Mouse (Mus musculus): ENCODE results near the gene Mlst8.
A peak's percentile ranks its signal among the peaks of the same experiment; 100 is the strongest.

Mlst8 gene

DNA sequence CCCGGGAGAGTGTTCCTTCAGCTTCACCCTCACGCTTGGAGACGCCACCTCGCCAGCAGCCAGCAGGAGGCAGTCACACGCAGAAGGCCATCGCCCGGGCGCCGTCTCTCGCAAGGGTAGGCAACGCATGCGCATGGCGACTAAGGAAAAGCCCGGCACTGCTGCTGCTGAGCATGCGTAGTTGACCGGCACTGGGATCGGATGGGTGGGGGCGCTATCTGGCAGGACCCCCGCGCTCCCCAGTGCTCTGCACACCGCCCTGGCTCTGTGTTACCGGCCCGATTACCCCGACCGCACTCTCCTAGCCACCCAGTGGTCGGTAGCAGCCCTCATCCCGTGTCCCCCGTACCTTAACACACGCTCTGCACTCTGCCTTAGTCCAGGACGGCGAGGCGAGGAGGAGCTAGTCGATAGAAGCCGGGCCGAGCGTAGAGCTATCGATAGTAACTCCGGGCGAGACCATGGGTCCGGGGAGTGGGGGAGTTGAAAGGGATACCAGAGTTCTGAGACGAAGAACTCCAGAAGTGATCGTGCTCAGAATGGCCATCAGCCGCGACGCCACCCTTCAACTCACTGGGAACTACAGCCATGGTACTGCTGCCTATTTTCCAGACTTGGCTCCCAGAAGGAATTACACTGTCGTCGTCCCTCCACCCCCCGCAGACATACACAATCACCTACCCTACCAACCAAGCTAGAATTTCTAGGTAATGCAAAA, at the start of gene Mlst8:
TSS of gene Mlst8 (minus strand) at position 416 of the 718 bp plus-strand sequence.
- peak; percentile 97 to 99 for DNase-seq

- no peak for DNase-seq
These were observed 49.7 kb upstream of the Mlst8 start for GRCm38 (mm10) chr17:24528560-24528918.

DNA sequence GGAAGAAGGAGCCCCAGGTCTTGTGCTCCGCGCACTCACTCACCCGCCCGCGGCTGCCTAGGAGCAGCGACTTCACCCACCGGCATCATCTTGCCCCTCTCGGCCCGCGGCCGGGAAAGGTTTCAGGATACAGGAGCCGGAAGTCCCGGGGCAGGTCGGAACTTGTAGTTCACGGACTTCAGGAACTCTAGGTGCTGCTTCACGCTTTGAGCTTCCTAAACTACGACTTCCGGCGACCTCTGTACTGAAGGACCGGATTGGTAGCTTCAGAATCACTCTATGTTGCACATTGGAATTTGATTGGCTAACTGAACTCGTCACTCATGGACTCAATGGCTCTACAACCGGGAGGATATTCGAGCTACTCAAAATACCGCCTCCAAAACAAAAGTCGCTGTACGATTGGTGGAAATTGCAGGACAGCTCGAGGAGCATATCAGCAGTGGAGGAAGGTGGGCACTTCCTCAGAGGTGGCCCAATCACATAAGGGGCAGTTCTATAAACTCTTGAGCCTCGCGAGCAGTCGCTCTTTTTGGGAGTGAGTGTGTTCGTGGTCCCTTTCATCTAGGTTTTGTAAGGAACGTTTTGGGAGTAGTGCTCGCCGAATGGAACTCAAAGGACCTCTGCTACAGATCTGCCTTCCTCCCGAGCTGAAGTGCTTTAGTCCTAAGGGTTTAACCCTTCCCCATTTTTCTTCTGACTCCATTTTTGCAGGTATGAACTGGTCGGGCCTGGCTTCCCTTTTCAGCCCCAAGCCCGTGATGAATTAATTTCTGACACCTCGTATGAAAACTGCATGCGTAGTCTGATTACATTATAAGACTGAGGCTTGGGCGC, 49.1 kb upstream of the Mlst8 start, which contains the start of gene Traf7:
TSS of gene Traf7 (minus strand) at position 216 of the 837 bp plus-strand sequence.
- peak; percentile 92 to 98 for DNase-seq

DNA sequence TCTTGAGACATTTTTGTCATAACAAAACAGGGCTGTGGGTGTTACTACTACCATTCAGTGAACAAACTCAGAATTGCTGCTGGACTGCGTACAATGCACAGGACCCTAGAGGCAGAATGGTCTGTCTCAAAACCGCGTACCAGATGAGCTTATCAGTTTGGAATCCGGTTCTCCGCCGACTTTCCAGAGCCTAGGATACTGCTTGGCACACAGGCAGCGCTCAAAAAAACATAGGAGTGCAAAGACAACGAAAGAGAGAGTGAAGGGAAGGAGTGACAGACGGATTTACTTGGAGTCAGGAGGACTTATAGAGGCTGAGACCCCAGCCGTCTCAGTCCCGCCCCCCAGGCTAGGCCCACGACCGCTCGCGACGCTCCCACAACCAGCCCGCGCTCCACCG, 48.4 kb upstream of the Mlst8 start:
- DNase-seq, result no peak

- DNase-seq, result no peak
These were observed 45.9 kb upstream of the Mlst8 start for GRCm38 (mm10) chr17:24524734-24525133.

GRCm38 (mm10) chr17:24520450-24520849, 41.6 kb upstream of the Mlst8 start:
- DNase-seq, result no peak

- no peak for DNase-seq
These were observed 35.7 kb upstream of the Mlst8 start for GRCm38 (mm10) chr17:24514270-24515257.

DNA sequence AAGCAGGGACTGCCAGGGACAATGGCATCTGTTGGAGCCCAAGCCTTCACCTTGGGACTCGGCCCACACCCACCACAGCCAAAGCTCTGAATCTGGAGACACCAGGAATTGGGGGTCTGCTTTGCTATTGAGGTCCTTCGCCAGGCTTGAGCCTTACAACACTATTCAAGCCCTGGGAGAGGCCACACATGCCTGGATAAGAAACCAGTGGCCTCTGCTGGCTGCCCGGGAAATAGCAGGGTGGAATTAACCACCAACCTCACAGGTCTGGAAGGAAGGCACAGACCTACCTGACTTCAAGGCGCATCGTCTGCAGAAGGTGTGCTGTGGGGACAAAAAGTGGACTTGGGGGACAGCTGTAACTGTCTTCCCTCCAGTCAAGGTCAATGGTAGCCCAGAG, 34.7 kb upstream of the Mlst8 start:
- peak; percentile 70 to 71 for DNase-seq

GRCm38 (mm10) chr17:24507806-24508460, 29.1 kb upstream of the Mlst8 start:
- no peak for DNase-seq

GRCm38 (mm10) chr17:24507129-24507664, 28.3 kb upstream of the Mlst8 start:
- DNase-seq, result no peak

- DNase-seq, result peak; percentile 67 to 69
These were observed 27.6 kb upstream of the Mlst8 start for GRCm38 (mm10) chr17:24506332-24507070.

- no peak for DNase-seq
These were observed 26.5 kb upstream of the Mlst8 start for GRCm38 (mm10) chr17:24505286-24505955.

GRCm38 (mm10) chr17:24504085-24504484, 25.2 kb upstream of the Mlst8 start:
- no peak for DNase-seq

DNA sequence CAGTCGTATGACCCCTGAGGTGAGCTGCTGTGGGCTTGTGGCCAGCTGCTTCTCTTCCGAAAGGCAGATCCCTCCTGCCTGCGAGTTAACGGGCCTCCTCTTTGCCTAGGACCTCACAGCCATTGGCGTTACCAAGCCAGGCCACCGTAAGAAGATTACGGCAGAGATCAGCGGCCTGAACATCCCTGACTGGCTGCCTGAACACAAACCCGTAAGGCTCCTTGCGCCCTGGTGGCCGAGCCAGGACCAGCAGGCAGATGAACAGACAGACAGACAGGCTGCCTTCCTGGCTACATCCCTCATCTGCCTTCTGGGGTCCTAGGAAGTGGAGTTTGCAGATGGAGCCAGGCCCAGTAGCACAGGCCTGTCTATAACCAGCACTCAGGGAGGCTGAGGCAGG, 23.3 kb upstream of the Mlst8 start:
- DNase-seq, result no peak

- DNase-seq, result no peak
These were observed 17.1 kb upstream of the Mlst8 start for GRCm38 (mm10) chr17:24496026-24496425.

- no peak for DNase-seq
These were observed 16.6 kb upstream of the Mlst8 start for GRCm38 (mm10) chr17:24495443-24495842.

- peak; percentile 66 to 69 for DNase-seq
These were observed 15.9 kb upstream of the Mlst8 start for GRCm38 (mm10) chr17:24494627-24495335.

GRCm38 (mm10) chr17:24490399-24490798, 11.5 kb upstream of the Mlst8 start:
- DNase-seq, result no peak

DNA sequence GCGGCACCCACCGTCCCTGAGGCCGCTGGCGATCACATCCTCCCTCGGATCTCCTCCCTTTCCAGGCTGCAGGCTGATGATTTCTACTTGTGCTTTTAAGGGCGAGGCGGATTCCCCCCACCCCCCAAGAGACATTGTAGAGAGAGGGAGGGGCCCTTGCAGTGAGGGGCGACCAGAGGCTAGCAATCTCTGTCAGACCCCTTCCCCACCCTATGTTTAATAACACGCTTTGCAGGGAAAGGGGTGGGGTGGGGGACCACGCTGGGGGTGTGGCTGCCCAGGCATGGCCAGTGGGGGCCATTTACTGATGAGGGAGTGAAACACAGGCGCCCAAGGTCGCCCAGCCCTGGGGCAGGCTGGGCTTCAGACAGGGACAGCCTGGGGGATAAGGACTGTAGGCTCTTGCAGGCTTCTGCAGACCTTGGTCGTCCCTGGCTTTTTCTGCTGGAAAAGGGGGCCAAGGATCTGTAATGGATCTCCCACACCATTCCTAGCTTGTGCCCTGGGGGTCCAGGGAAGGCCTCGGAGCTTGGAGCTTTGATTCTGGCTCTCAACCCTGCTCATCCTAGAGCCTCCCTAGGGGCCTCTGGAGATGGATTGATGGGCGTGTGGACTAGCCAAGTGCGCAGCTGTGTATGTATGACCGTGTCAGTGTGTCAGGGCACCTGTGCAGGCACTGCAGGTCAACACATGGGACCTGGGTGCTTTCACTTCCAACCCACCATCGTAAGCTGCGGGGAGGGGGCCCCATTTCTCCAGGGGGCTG, 10.6 kb upstream of the Mlst8 start:
- DNase-seq, result no peak
